Mouse (Mus musculus) stomach, embryonic 15.5 days (tissue): Measurements from ENCODE around the gene Psmc5. TPM values are rescaled to one million over a fixed set of nuclear protein-coding genes. Genes with fewer than 3 reads are reported as not detected.

Source experiments
- ATAC-seq: fragments of 200-750 bp; cut with Nextera tagmentation; 2 replicates; pipeline ENCODE4 v1.8.0; 2017; ENCODE audit warnings: low read depth, moderate number of reproducible peaks, moderate TSS enrichment; ENCODE audit not compliant: insufficient read depth, low FRiP score
- H3K27ac ChIP-seq: fragments of 300-500 bp; sonication (generic); 2 replicates; pipeline ENCODE4 v1.5.1; 2015; ENCODE audit warnings: mild to moderate bottlenecking, inconsistent platforms
- H3K27me3 ChIP-seq: fragments of 300-500 bp; sonication (generic); replicated peaks from 2 replicates; pipeline ENCODE4 v1.6.1; 2015; ENCODE audit warnings: inconsistent platforms
- H3K36me3 ChIP-seq: fragments of 300-500 bp; sonication (generic); 2 replicates; pipeline ENCODE4 v1.6.1; 2015; ENCODE audit warnings: inconsistent platforms
- H3K4me1 ChIP-seq: fragments of 300-500 bp; sonication (generic); 2 replicates; pipeline ENCODE4 v1.6.1; 2015; ENCODE audit warnings: inconsistent platforms
- H3K4me2 ChIP-seq: fragments of 300-500 bp; sonication (generic); 2 replicates; pipeline ENCODE4 v1.6.1; 2015; ENCODE audit warnings: mild to moderate bottlenecking, inconsistent platforms
- H3K4me3 ChIP-seq: fragments of 300-500 bp; sonication (generic); replicated peaks from 2 replicates; pipeline ENCODE4 v1.5.1; 2015; ENCODE audit warnings: inconsistent platforms
- H3K9ac ChIP-seq: fragments of 300-500 bp; sonication (generic); 2 replicates; pipeline ENCODE4 v1.6.1; 2015; ENCODE audit warnings: inconsistent platforms
- H3K9me3 ChIP-seq: fragments of 300-500 bp; sonication (generic); 2 replicates; pipeline ENCODE4 v1.6.1; 2016; ENCODE audit warnings: inconsistent platforms
- WGBS: fragments of 180-500 bp; shearing (Covaris S2); methylation state at CpG from one replicate; pipeline ENCODE4 v1.1.7; 2015; 5-methylcytosine and 5-hydroxymethylcytosine counted together
- polyA plus RNA-seq: library from polyadenylated mRNA; unstranded; fragments of >200 nt; fragmentation: Nextera tagmentation; extraction: Ambion mirVana; gene quantifications from 2 replicates; pipeline ENCODE4 v1.2.1, GENCODE M21; 2015

Psmc5 gene
- polyA plus RNA-seq, 1 experiment from 2014 or later = 242 TPM

- peak overlapping the region; percentile 42 for H3K9ac ChIP-seq
- 2% methylated on average over 22 of the region's 22 CpGs for WGBS
- H3K4me2 ChIP-seq = peak overlapping the region; percentile 89
- peak overlapping the region; percentile 82 for H3K4me3 ChIP-seq
- H3K4me1 ChIP-seq = peaks cover 19% of the 10 kb centered on the region
- no peaks in the 10 kb centered on the region for H3K27me3 ChIP-seq
- peak overlapping the region; percentile 67 for H3K27ac ChIP-seq
- peaks cover 39% of the 10 kb centered on the region for H3K36me3 ChIP-seq
- no peaks in the 10 kb centered on the region for H3K9me3 ChIP-seq
- ATAC-seq = no peak
Measured at GRCm38 (mm10) chr11:106255174-106255573, 780 bp upstream of the Psmc5 start.

- peak overlapping the region; percentile 82 for H3K4me3 ChIP-seq
- H3K9ac ChIP-seq = peak overlapping the region; percentile 71
- H3K36me3 ChIP-seq = peaks cover 39% of the 10 kb centered on the region
- no peak overlapping the region for H3K27ac ChIP-seq
- H3K9me3 ChIP-seq = no peaks in the 10 kb centered on the region
- ATAC-seq = no peak
- 55% methylated on average over 5 of the region's 5 CpGs for WGBS
- H3K27me3 ChIP-seq = no peaks in the 10 kb centered on the region
- peaks cover 19% of the 10 kb centered on the region for H3K4me1 ChIP-seq
- H3K4me2 ChIP-seq = peak overlapping the region; percentile 62
Measured at GRCm38 (mm10) chr11:106256775-106257174, 821 bp downstream of the Psmc5 start.

- H3K36me3 ChIP-seq = peaks cover 63% of the 10 kb centered on the region
- ATAC-seq = no peak
- no peak overlapping the region for H3K4me3 ChIP-seq
- no peak overlapping the region for H3K4me2 ChIP-seq
- H3K9ac ChIP-seq = no peak overlapping the region
- H3K9me3 ChIP-seq = no peaks in the 10 kb centered on the region
- H3K27me3 ChIP-seq = no peaks in the 10 kb centered on the region
- no peak overlapping the region for H3K27ac ChIP-seq
- WGBS = 75% methylated on average over 14 of the region's 14 CpGs
- peaks cover 12% of the 10 kb centered on the region for H3K4me1 ChIP-seq
Measured at GRCm38 (mm10) chr11:106260826-106261450, 5.0 kb downstream of the Psmc5 start.

GRCm38 (mm10) chr11:106263963-106264362 lies 8.0 kb downstream of the Psmc5 start:
- H3K36me3 ChIP-seq = peaks cover 68% of the 10 kb centered on the region

GRCm38 (mm10) chr11:106264988-106265387 lies 9.0 kb downstream of the Psmc5 start:
- Histone ChIP-seq H3K4me2 (no peak overlapping the region), H3K4me3 (no peak overlapping the region), H3K36me3 (peaks cover 63% of the 10 kb centered on the region), H3K27ac (no peak overlapping the region), H3K9ac (no peak overlapping the region), H3K9me3 (no peaks in the 10 kb centered on the region), H3K27me3 (no peaks in the 10 kb centered on the region), H3K4me1 (peaks cover 28% of the 10 kb centered on the region)
- no peak for ATAC-seq
- 83% methylated on average over 15 of the region's 15 CpGs for WGBS

More at GRCm38 (mm10) chr11:106263963-106264362, 8.0 kb downstream of the Psmc5 start:
- Histone ChIP-seq H3K4me3 (no peak overlapping the region), H3K9ac (no peak overlapping the region), H3K27ac (no peak overlapping the region), H3K4me2 (no peak overlapping the region), H3K27me3 (no peaks in the 10 kb centered on the region), H3K9me3 (no peaks in the 10 kb centered on the region), H3K4me1 (peaks cover 21% of the 10 kb centered on the region)
- 88% methylated on average over 9 of the region's 9 CpGs for WGBS
- ATAC-seq = no peak

GRCm38 (mm10) chr11:106265570-106265969 lies 9.6 kb downstream of the Psmc5 start:
- Histone ChIP-seq H3K4me3 (no peak overlapping the region), H3K27me3 (no peaks in the 10 kb centered on the region), H3K27ac (no peak overlapping the region), H3K4me1 (peaks cover 34% of the 10 kb centered on the region), H3K9me3 (no peaks in the 10 kb centered on the region), H3K4me2 (no peak overlapping the region), H3K9ac (no peak overlapping the region), H3K36me3 (peaks cover 64% of the 10 kb centered on the region)
- ATAC-seq = no peak
- WGBS = 92% methylated on average over 4 of the region's 4 CpGs

GRCm38 (mm10) chr11:106266431-106266830 lies 10.5 kb downstream of the Psmc5 start:
- Histone ChIP-seq H3K9me3 (no peaks in the 10 kb centered on the region), H3K27ac (no peak overlapping the region), H3K9ac (no peak overlapping the region), H3K36me3 (peaks cover 60% of the 10 kb centered on the region), H3K4me1 (peaks cover 41% of the 10 kb centered on the region), H3K4me2 (no peak overlapping the region), H3K4me3 (no peak overlapping the region), H3K27me3 (no peaks in the 10 kb centered on the region)
- no peak for ATAC-seq
- 92% methylated on average over 10 of the region's 10 CpGs for WGBS

- H3K27me3 ChIP-seq = no peaks in the 10 kb centered on the region
- 0 out of 2 replicates have a peak, but pooled peaks have one; percentile 27 for ATAC-seq
- H3K4me3 ChIP-seq = peak overlapping the region; percentile 4; the same call in 1 of the 2 replicates
- peak overlapping the region; percentile 47 for H3K4me2 ChIP-seq
- H3K36me3 ChIP-seq = peaks cover 51% of the 10 kb centered on the region
- peaks cover 42% of the 10 kb centered on the region for H3K4me1 ChIP-seq
- no peak overlapping the region for H3K9ac ChIP-seq
- H3K9me3 ChIP-seq = no peaks in the 10 kb centered on the region
- WGBS = 52% methylated on average over 15 of the region's 15 CpGs
- H3K27ac ChIP-seq = peak overlapping the region; percentile 93
Measured at GRCm38 (mm10) chr11:106267311-106267852, 11.4 kb downstream of the Psmc5 start.

GRCm38 (mm10) chr11:106267871-106268270 lies 11.9 kb downstream of the Psmc5 start:
- Histone ChIP-seq H3K4me2 (peak overlapping the region; percentile 47), H3K9ac (no peak overlapping the region), H3K9me3 (no peaks in the 10 kb centered on the region), H3K4me1 (peaks cover 42% of the 10 kb centered on the region), H3K4me3 (peak overlapping the region; percentile 4; the same call in 1 of the 2 replicates), H3K27ac (peak overlapping the region; percentile 93), H3K27me3 (no peaks in the 10 kb centered on the region), H3K36me3 (peaks cover 46% of the 10 kb centered on the region)
- ATAC-seq = no peak
- 54% methylated on average over 5 of the region's 5 CpGs for WGBS

- peak overlapping the region; percentile 47 for H3K4me2 ChIP-seq
- H3K27ac ChIP-seq = peak overlapping the region; percentile 93
- peaks cover 40% of the 10 kb centered on the region for H3K36me3 ChIP-seq
- H3K9me3 ChIP-seq = no peaks in the 10 kb centered on the region
- H3K27me3 ChIP-seq = no peaks in the 10 kb centered on the region
- peaks cover 44% of the 10 kb centered on the region for H3K4me1 ChIP-seq
- ATAC-seq = no peak
- H3K9ac ChIP-seq = no peak overlapping the region
- peak overlapping the region; percentile 14; the same call in 1 of the 2 replicates for H3K4me3 ChIP-seq
- WGBS = 15% methylated on average over 8 of the region's 8 CpGs
Measured at GRCm38 (mm10) chr11:106268326-106269059, 12.5 kb downstream of the Psmc5 start.

GRCm38 (mm10) chr11:106269060-106269431 lies 13.1 kb downstream of the Psmc5 start:
- H3K4me2 ChIP-seq = peak overlapping the region; percentile 47
- H3K9me3 ChIP-seq = no peaks in the 10 kb centered on the region
- no peak for ATAC-seq
- 14% methylated on average over 3 of the region's 3 CpGs for WGBS
- H3K4me3 ChIP-seq = peak overlapping the region; percentile 14; the same call in 1 of the 2 replicates
- peaks cover 35% of the 10 kb centered on the region for H3K36me3 ChIP-seq
- H3K27ac ChIP-seq = peak overlapping the region; percentile 93
- no peaks in the 10 kb centered on the region for H3K27me3 ChIP-seq
- H3K4me1 ChIP-seq = peaks cover 49% of the 10 kb centered on the region
- no peak overlapping the region for H3K9ac ChIP-seq
